15 mouse cellular contexts compared by ENCODE assay signal in the genomic region with DNA sequence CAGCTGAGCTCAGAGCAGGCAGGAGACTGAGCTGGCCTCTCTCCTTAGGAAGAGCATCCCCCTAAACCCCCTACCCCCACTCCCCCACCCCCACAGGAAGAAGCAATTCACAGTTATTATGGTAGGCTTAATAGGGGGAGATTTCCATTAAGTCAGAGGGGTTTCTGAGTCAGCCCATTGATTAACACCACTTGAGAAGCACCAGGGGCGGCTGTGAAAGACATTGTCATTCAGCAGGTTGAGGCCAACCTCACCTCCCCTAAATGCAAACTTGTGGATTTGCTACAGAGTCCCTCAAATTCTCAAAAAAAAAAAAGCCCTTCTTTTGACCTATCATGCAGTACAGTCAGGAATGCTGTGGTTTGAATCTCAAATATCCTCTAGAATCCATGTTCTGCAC.
"Had no signal": no experiment of that assay in that cellular context is flagged by ENCODE, and none has a peak within 500 bp of the region (broad histone marks: within the 10 kb centered on the region; RNA-seq: fewer than 3 reads in every experiment).

No protein-coding gene starts in this region.

- H3K36me3 ChIP-seq: liver, embryonic 13.5 days; midbrain, embryonic 13.5 days; neural tube, embryonic 13.5 days; stomach, embryonic 15.5 days had no signal

- H3K9ac ChIP-seq: liver, embryonic 13.5 days; midbrain, embryonic 13.5 days; neural tube, embryonic 13.5 days; stomach, embryonic 15.5 days had no signal

- H3K4me3 ChIP-seq: liver, embryonic 13.5 days; midbrain, embryonic 13.5 days; myocyte; neural tube, embryonic 13.5 days; stomach, embryonic 15.5 days had no signal

- H3K4me2 ChIP-seq: liver, embryonic 13.5 days; midbrain, embryonic 13.5 days; neural tube, embryonic 13.5 days; stomach, embryonic 15.5 days had no signal

- DNase-seq: kidney, postnatal 36 days; liver, embryonic 13.5 days; lung, adult 2 months; lung, postnatal 14 days; lung, postnatal 4 days; retina, postnatal 1 day; right cerebral cortex, postnatal 25 days; spleen, adult 18-20 months; thymus, postnatal 25 days had no signal

- H3K4me1 ChIP-seq: liver, embryonic 13.5 days; midbrain, embryonic 13.5 days; stomach, embryonic 15.5 days had no signal

- ATAC-seq: midbrain, embryonic 13.5 days; midbrain, embryonic 16.5 days had no signal

- H3K9me3 ChIP-seq: liver, embryonic 13.5 days; midbrain, embryonic 13.5 days; neural tube, embryonic 13.5 days; stomach, embryonic 15.5 days had no signal

- H3K27ac ChIP-seq: kidney, postnatal 0 days; liver, embryonic 13.5 days; midbrain, embryonic 13.5 days; neural tube, embryonic 13.5 days; stomach, embryonic 15.5 days had no signal

- H3K27me3 ChIP-seq: liver, embryonic 13.5 days; midbrain, embryonic 13.5 days; neural tube, embryonic 13.5 days; stomach, embryonic 15.5 days had no signal
